Mouse (Mus musculus) ES-E14 (cell line): ENCODE results near the gene Ift140.

Experiments used
- CHD2 ChIP-seq: IDR thresholded peaks from 2 replicates; pipeline ENCODE4 v1.6.1; 2014; ENCODE audit warnings: mild to moderate bottlenecking, low read depth, low read length, inconsistent platforms
- HCFC1 ChIP-seq: IDR thresholded peaks from 2 replicates; pipeline ENCODE4 v1.6.1; 2012; ENCODE audit warnings: low read length, inconsistent platforms, borderline replicate concordance; ENCODE audit not compliant: insufficient read depth
- MAFK ChIP-seq: IDR thresholded peaks from 2 replicates; pipeline ENCODE4 v1.6.1; 2014; ENCODE audit warnings: mild to moderate bottlenecking, low read depth, low read length, inconsistent platforms; ENCODE audit not compliant: insufficient read depth

GRCm38 (mm10) chr17:25068690-25069089 is 52.8 kb downstream of the Ift140 start:
- TF ChIP-seq MAFK (no peak), CHD2 (no peak), HCFC1 (no peak)
